In the genomic region with DNA sequence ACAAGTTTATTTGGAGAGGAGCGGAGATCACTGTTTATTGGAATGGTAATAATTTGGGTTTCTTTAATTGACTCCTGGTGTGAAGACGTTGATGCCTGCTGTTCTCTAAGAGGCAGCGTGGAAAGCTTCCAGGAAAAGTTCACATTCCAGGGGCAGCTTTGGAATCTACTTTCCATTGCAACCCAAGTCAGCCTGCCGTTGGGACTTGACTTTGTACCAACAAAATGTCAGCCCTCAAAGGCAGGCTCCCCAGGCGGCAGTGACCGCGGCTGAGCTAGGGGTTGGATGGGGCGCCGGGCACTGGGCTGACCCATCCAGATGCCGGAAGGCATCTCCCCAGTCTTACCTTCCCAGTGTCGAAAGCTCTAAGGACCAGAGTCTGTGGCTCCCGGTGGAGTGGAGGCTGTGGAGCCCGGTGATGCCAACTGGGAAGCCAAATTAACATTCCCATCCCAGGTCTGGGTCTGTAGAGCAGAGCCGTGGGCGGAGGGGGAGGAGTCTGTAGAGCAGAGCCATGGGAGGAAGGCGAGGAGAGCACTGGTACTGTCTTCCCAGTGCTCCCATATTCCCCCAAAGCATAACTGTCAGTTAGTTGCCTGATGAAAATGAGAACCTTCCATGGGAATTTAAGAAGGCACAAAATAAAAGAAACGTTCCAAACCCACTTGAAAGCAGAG, we compare ENCODE assay signal across 9 mouse cellular contexts. TPM values are rescaled to one million over a fixed set of nuclear protein-coding genes. Genes with fewer than 3 reads are reported as not detected.
A peak's percentile ranks its signal among the peaks of the same experiment; 100 is the strongest.
DNase-seq lines count a peak whose midpoint lies in the region; ATAC-seq lines count a peak whose summit lies in the region.
"Had no signal": no experiment of that assay in that cellular context is flagged by ENCODE, and none has a peak within 500 bp of the region (broad histone marks: within the 10 kb centered on the region; RNA-seq: fewer than 3 reads in every experiment).

No protein-coding gene starts in this region.

- 21% methylated on average over 17 of the region's 17 CpGs for WGBS in embryonic facial prominence, embryonic 12.5 days

- H3K27me3 ChIP-seq in embryonic facial prominence, embryonic 12.5 days, result no peaks in the 10 kb centered on the region

- H3K9ac ChIP-seq in embryonic facial prominence, embryonic 12.5 days, result no peak overlapping the region

- H3K36me3 ChIP-seq in embryonic facial prominence, embryonic 12.5 days, result no peaks in the 10 kb centered on the region

- intact Hi-C loops in heart, postnatal 14 days (cut with DNase I), result no loop called here

- no peak overlapping the region; the same call in 1 of the 2 replicates for H3K4me2 ChIP-seq in embryonic facial prominence, embryonic 12.5 days (replicated peaks)

- ATAC-seq in embryonic facial prominence, embryonic 12.5 days (ENCODE audit: insufficient number of reproducible peaks, insufficient read depth, low FRiP score, low TSS enrichment), result 0 out of 2 replicates have a peak, but pooled peaks have one; percentile 41

- DNase-seq in embryo, embryonic 10.5 days (ENCODE audit: low spot score), result peak; percentile 39
- no peak for DNase-seq in embryo, embryonic 9.5 days (ENCODE audit: extremely low spot score)
- peak; percentile 13 to 31 for DNase-seq in heart, postnatal 14 days
- DNase-seq in lung, adult 18-20 months, result peak; percentile 50 to 63
- no peak for DNase-seq in spleen, adult 18-20 months
- no peak for DNase-seq in testis, postnatal 14 days (ENCODE audit: low spot score)
- DNase-seq in urinary bladder, postnatal 25 days (ENCODE audit: low spot score), result no peak
- DNase-seq: adrenal gland, postnatal 25 days had no signal

- no peak overlapping the region for H3K27ac ChIP-seq in embryonic facial prominence, embryonic 12.5 days

- H3K4me1 ChIP-seq in embryonic facial prominence, embryonic 12.5 days, result peaks cover 9% of the 10 kb centered on the region

- no peak overlapping the region for H3K4me3 ChIP-seq in embryonic facial prominence, embryonic 12.5 days

- no peaks in the 10 kb centered on the region for H3K9me3 ChIP-seq in embryonic facial prominence, embryonic 12.5 days

RNA-seq across cellular contexts. Expression of a gene that starts 7.5 kb away (rescaled TPM):
- 0.67 and 0.82 TPM in 2 replicates for polyA plus RNA-seq in embryonic facial prominence, embryonic 12.5 days (2016; fragmentation: Nextera tagmentation; extraction: Ambion mirVana)
- total RNA-seq in heart, postnatal 14 days (2021), result under 1 TPM; 0.29 to 0.79 TPM

RNA-seq across cellular contexts. Expression of a gene that starts 26.4 kb away (rescaled TPM):
- polyA plus RNA-seq in embryonic facial prominence, embryonic 12.5 days (2016; fragmentation: Nextera tagmentation; extraction: Ambion mirVana), result 26.3 and 28.5 TPM in 2 replicates
- 1 to 10 TPM; 4.7 to 6.4 TPM for total RNA-seq in heart, postnatal 14 days (2021)

Comparison
In these comparisons a context has a peak if more than half of its experiments do, and no peak if none do; other contexts are left out.
1. DNase-seq: peak in embryo, embryonic 10.5 days (single experiment), heart, postnatal 14 days (2 of 2) and lung, adult 18-20 months (2 of 2); none in embryo, embryonic 9.5 days (single experiment), spleen, adult 18-20 months (0 of 2), testis, postnatal 14 days (single experiment) and urinary bladder, postnatal 25 days (single experiment).